Mouse (Mus musculus) heart, embryonic 12.5 days (tissue): Measurements from ENCODE around the gene Gm21767. TPM values are rescaled to one million over a fixed set of nuclear protein-coding genes. Genes with fewer than 3 reads are reported as not detected.
"Not testable (repeated sequence)": the region's sequence is repeated elsewhere in the genome, so short reads cannot be mapped to it uniquely, and the experiment has no call there.

Experiments
- ATAC-seq: fragments of 200-750 bp; cut with Nextera tagmentation; 2 replicates; pipeline ENCODE4 v1.8.0; 2017; ENCODE audit warnings: moderate TSS enrichment, moderate library complexity; ENCODE audit not compliant: insufficient number of reproducible peaks, low FRiP score
- H3K27ac ChIP-seq: fragments of 300-500 bp; sonication (generic); 2 replicates; pipeline ENCODE4 v1.5.1; 2016; ENCODE audit warnings: mild to moderate bottlenecking, moderate library complexity; ENCODE audit not compliant: poor library complexity, severe bottlenecking
- H3K27me3 ChIP-seq: fragments of 300-500 bp; sonication (generic); replicated peaks from 2 replicates; pipeline ENCODE4 v1.6.1; 2016; ENCODE audit warnings: mild to moderate bottlenecking, moderate library complexity
- H3K36me3 ChIP-seq: fragments of 300-500 bp; sonication (generic); 2 replicates; pipeline ENCODE4 v1.6.1; 2016; ENCODE audit warnings: mild to moderate bottlenecking, moderate library complexity
- H3K4me1 ChIP-seq: fragments of 300-500 bp; sonication (generic); replicated peaks from 2 replicates; pipeline ENCODE4 v1.6.1; 2016; ENCODE audit warnings: mild to moderate bottlenecking
- H3K4me2 ChIP-seq: fragments of 300-500 bp; sonication (generic); 2 replicates; pipeline ENCODE4 v1.6.1; 2016; ENCODE audit warnings: mild to moderate bottlenecking, moderate library complexity
- H3K4me3 ChIP-seq: fragments of 300-500 bp; sonication (generic); 2 replicates; pipeline ENCODE4 v1.5.1; 2016; ENCODE audit warnings: mild to moderate bottlenecking
- H3K9ac ChIP-seq: fragments of 300-500 bp; sonication (generic); 2 replicates; pipeline ENCODE4 v1.6.1; 2016; ENCODE audit warnings: mild to moderate bottlenecking, moderate library complexity
- H3K9me3 ChIP-seq: fragments of 300-500 bp; sonication (generic); replicated peaks from 2 replicates; pipeline ENCODE4 v1.6.1; 2016; ENCODE audit warnings: mild to moderate bottlenecking, moderate library complexity
- WGBS: fragments of 180-500 bp; shearing (Covaris S2); methylation state at CpG from one replicate; pipeline ENCODE4 v1.1.7; 2016; 5-methylcytosine and 5-hydroxymethylcytosine counted together
- polyA plus RNA-seq: library from polyadenylated mRNA; unstranded; fragments of >200 nt; fragmentation: Nextera tagmentation; extraction: Ambion mirVana; gene quantifications from 2 replicates; pipeline ENCODE4 v1.2.1, GENCODE M21; 2016

The Gm21767 gene
- polyA plus RNA-seq: not detected in 2 replicates

DNA sequence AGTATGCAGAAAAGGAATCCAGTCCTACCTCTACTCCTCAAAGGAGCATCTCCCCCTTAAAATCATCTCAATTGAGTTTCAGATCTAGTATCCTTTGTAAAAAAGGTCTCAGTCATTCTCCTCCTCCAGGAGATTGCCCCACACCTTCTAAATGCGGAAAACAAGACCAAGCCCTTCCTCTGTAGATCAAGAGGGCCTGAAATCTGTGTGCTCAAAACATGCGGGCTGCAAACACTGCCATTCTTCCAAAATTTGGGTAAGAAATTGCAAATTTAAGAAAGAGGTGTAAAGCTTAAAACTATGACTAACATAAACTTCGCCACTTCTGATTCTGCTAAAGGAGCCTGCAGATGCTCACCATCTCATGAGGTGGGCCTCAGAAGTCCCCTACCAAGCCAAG, at the start of gene Gm21767:
Gm21767 (plus strand) TSS at position 301 of the 400 bp plus-strand sequence.
- WGBS: no CpG with 5 or more reads among the region's 3 CpGs
- H3K4me3 ChIP-seq: not testable (repeated sequence)

More for the DNA sequence above, at the start of gene Gm21767:
- H3K27me3 ChIP-seq, H3K9me3 ChIP-seq, H3K9ac ChIP-seq, H3K36me3 ChIP-seq, H3K27ac ChIP-seq, ATAC-seq, H3K4me2 ChIP-seq, H3K4me1 ChIP-seq: not testable (repeated sequence)
